Mouse (Mus musculus) CH12.LX (cell line): ENCODE data around the gene Tbr1. TPM values are rescaled to one million over a fixed set of nuclear protein-coding genes. Genes with fewer than 3 reads are reported as not detected.

Experiments
- DNase-seq: peaks from one replicate; pipeline ENCODE4 v3.0.0-alpha.2; 2013; ENCODE audit errors: extremely low read depth
- H3K27ac ChIP-seq: 2 replicates; pipeline ENCODE4 v1.5.1; 2012; ENCODE audit warnings: low read depth, mild to moderate bottlenecking, control low read depth, moderate library complexity; ENCODE audit not compliant: insufficient read depth
- H3K27me3 ChIP-seq: replicated peaks from 2 replicates; pipeline ENCODE3; 2012; ENCODE audit warnings: inconsistent platforms
- H3K36me3 ChIP-seq, 2 experiments: replicated peaks in 1 of 2; 2 replicates each; pipeline versions ENCODE3 to v1.6.1; 2012; ENCODE audit warnings: inconsistent platforms in 1 of 2, low read length in 1 of 2, mild to moderate bottlenecking in 1 of 2, mixed read lengths in 1 of 2, moderate library complexity in 1 of 2; ENCODE audit not compliant: control insufficient read depth in 1 of 2, insufficient read depth in 1 of 2
- H3K4me1 ChIP-seq, 2 experiments: 2 replicates each; pipeline ENCODE4 v1.6.1; 2012; ENCODE audit warnings: inconsistent platforms in 1 of 2, moderate library complexity in 1 of 2; ENCODE audit not compliant: insufficient read depth in 2 of 2, control insufficient read depth in 1 of 2
- H3K4me2 ChIP-seq: 2 replicates; pipeline ENCODE4 v1.6.1; 2012; ENCODE audit warnings: low read depth, mild to moderate bottlenecking, control low read depth; ENCODE audit not compliant: poor library complexity, insufficient read depth, severe bottlenecking
- H3K4me3 ChIP-seq, 3 experiments: fragments of 150-350 bp in 1 of 3; sonication (generic) in 1 of 3; replicated peaks in 1 of 3; 2 replicates each; pipeline versions ENCODE3 to v1.5.1; 2011 to 2012; ENCODE audit warnings: low read depth in 2 of 3, low read length in 2 of 3, mild to moderate bottlenecking in 2 of 3, moderate library complexity in 2 of 3, control low read depth in 1 of 3, improper control_type of control experiment in 1 of 3, inconsistent platforms in 1 of 3, mixed read lengths in 1 of 3; ENCODE audit not compliant: poor library complexity in 1 of 3
- H3K79me2 ChIP-seq: replicated peaks from 2 replicates; pipeline ENCODE4 v1.6.1; 2012; ENCODE audit warnings: mild to moderate bottlenecking, moderate library complexity; ENCODE audit not compliant: control insufficient read depth, poor library complexity, insufficient read depth, severe bottlenecking; ENCODE audit errors: extremely low read depth
- H3K9ac ChIP-seq: 2 replicates; pipeline ENCODE4 v1.6.1; 2012; ENCODE audit warnings: low read depth, mild to moderate bottlenecking, control low read depth, moderate library complexity; ENCODE audit not compliant: insufficient read depth
- H3K9me3 ChIP-seq: replicated peaks from 2 replicates; pipeline ENCODE3; 2012; ENCODE audit warnings: low read length, inconsistent platforms, mixed read lengths
- CHD2 ChIP-seq: IDR thresholded peaks from 2 replicates; pipeline ENCODE4 v1.6.1; 2011; ENCODE audit warnings: low read length, improper control_type of control experiment
- CTCF ChIP-seq, 2 experiments: IDR thresholded peaks in 1 of 2; conservative IDR thresholded peaks in 1 of 2; 2 replicates each; pipeline ENCODE4 v1.5.1; 2011 to 2012; ENCODE audit warnings: low read depth in 2 of 2, low read length in 2 of 2, improper control_type of control experiment in 1 of 2, inconsistent platforms in 1 of 2, mild to moderate bottlenecking in 1 of 2, moderate library complexity in 1 of 2
- E2F4 ChIP-seq: IDR thresholded peaks from 2 replicates; pipeline ENCODE4 v1.6.1; 2011; ENCODE audit warnings: low read depth, low read length, improper control_type of control experiment; ENCODE audit not compliant: insufficient replicate concordance
- JUN ChIP-seq: IDR thresholded peaks from 2 replicates; pipeline ENCODE4 v1.6.1; 2011; ENCODE audit warnings: low read depth, mild to moderate bottlenecking, low read length, improper control_type of control experiment, moderate library complexity; ENCODE audit not compliant: insufficient read depth
- KAT2A ChIP-seq: IDR thresholded peaks from 2 replicates; pipeline ENCODE4 v1.6.1; 2012; ENCODE audit warnings: low read length, improper control_type of control experiment, inconsistent platforms; ENCODE audit not compliant: insufficient replicate concordance
- MAX ChIP-seq: IDR thresholded peaks from 2 replicates; pipeline ENCODE4 v1.6.1; 2011; ENCODE audit warnings: low read length, improper control_type of control experiment
- RCOR1 ChIP-seq: conservative IDR thresholded peaks from 2 replicates; pipeline ENCODE4 v1.6.1; 2012; ENCODE audit warnings: low read depth, mild to moderate bottlenecking, inconsistent platforms, low read length, improper control_type of control experiment
- SMC3 ChIP-seq: IDR thresholded peaks from 2 replicates; pipeline ENCODE4 v1.6.1; 2011; ENCODE audit warnings: low read depth, low read length, improper control_type of control experiment
- TCF12 ChIP-seq: IDR thresholded peaks from 2 replicates; pipeline ENCODE4 v1.6.1; 2014; ENCODE audit warnings: low read depth, mild to moderate bottlenecking, inconsistent platforms, low read length, improper control_type of control experiment
- USF1 ChIP-seq: IDR thresholded peaks from 2 replicates; pipeline ENCODE4 v1.6.1; 2014; ENCODE audit warnings: low read depth, mild to moderate bottlenecking, inconsistent platforms, low read length, improper control_type of control experiment
- ZC3H11A ChIP-seq: IDR thresholded peaks from 2 replicates; pipeline ENCODE4 v1.6.1; 2012; ENCODE audit warnings: low read depth, mild to moderate bottlenecking, inconsistent platforms, low read length, improper control_type of control experiment
- ZNF384 ChIP-seq: IDR thresholded peaks from 2 replicates; pipeline ENCODE4 v1.6.1; 2012; ENCODE audit warnings: low read depth, low read length, improper control_type of control experiment, inconsistent platforms
- dilution Hi-C: fragments of 300-500 bp; cut with MboI; formaldehyde crosslinking; loops from 2 replicates; pipeline ENCODE4 v1.14.3; 2020; ENCODE audit warnings: low sequenced_read_pairs; ENCODE audit not compliant: extremely low pct_unique_long_range_greater_than_20kb, extremely low pct_ligation_motif_present
- in situ Hi-C: fragments of 300-500 bp; cut with MboI; formaldehyde crosslinking; loops from 3 replicates; pipeline ENCODE4 v1.14.3; 2019; ENCODE audit warnings: low sequenced_read_pairs, low pct_ligation_motif_present, low pct_unique_long_range_greater_than_20kb, mixed read lengths
- polyA plus RNA-seq: library from polyadenylated mRNA; unstranded; fragments of >175 nt; gene quantifications from 2 replicates; pipeline ENCODE4 v1.2.1, GENCODE M21; 2012; ENCODE audit warnings: low read depth; ENCODE audit not compliant: insufficient read length
- total RNA-seq, 2 experiments: library from RNA; depleted of rRNA; stranded (reverse); fragments of 300-350 nt in 1 of 2; fragments of >200 nt in 1 of 2; gene quantifications; 2 replicates each; pipeline ENCODE4 v1.2.3; 2012 to 2014

The Tbr1 gene
- total and polyA plus RNA-seq, 3 experiments, result 0.05 to 0.34 (median 0.10) TPM

DNA sequence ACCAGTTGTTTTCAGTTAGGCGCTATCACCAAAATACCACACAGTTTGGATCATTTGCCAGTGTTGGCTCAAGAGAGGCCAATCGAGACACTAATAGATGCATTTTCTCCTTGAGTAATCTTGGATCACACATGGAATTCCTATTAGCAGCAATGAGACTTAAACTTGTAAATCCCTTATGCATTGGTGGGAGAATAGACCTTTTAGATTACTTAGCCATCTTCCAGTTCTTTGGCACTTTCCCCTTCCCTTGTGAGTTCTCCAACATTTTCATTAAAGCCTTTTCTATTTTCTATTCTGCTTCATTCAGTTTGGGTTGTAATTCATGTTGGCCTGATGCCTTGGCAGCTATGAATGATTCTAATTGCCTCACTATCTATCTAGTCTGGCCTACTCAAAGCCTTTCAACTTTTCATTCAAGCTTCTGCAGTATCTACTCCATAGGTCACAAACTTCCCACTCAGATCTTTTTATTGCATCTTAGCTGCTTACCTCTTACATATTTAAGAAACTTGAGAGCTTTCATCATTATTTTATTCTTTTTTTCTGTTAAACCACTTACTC is 34.6 kb downstream of the Tbr1 start:
- Histone ChIP-seq H3K79me2 (no peaks in the 10 kb centered on the region), H3K36me3 (no peaks in the 10 kb centered on the region), H3K27me3 (no peaks in the 10 kb centered on the region), H3K27ac (no peak overlapping the region), H3K9me3 (no peaks in the 10 kb centered on the region), H3K4me3 (no peak overlapping the region), H3K4me1 (no peaks in the 10 kb centered on the region), H3K4me2 (no peak overlapping the region), H3K9ac (no peak overlapping the region)
- TF ChIP-seq CHD2 (no peak), KAT2A (no peak), MAX (no peak), E2F4 (no peak), ZNF384 (no peak), RCOR1 (no peak), TCF12 (no peak), ZC3H11A (no peak), SMC3 (no peak), USF1 (no peak), JUN (no peak), CTCF (conservative IDR thresholded peaks at IDR 0.05 in 1 of 2, IDR thresholded peaks at IDR 0.05 in 1 of 2; ENCODE audit: low read depth in 2 of 2, low read length in 2 of 2) (no peak)
- dilution Hi-C loops (no loop called here), in situ Hi-C loops (no loop called here)
- no peak for DNase-seq

Other genes starting within 250 kb of the Tbr1 start
- 42.3 and 45.7 TPM in 2 replicates for gene Tank, start 224.3 kb upstream of the Tbr1 start, total RNA-seq (2012; rRNA removed)
- gene Tank, start 224.3 kb upstream of the Tbr1 start, total RNA-seq (2014; rRNA removed), result 152 and 180 TPM in 2 replicates
- 66.4 and 68.7 TPM in 2 replicates for gene Tank, start 224.3 kb upstream of the Tbr1 start, polyA plus RNA-seq
- 159 and 197 TPM in 2 replicates for gene Psmd14, start 91.2 kb upstream of the Tbr1 start, total RNA-seq (2012; rRNA removed)
- gene Psmd14, start 91.2 kb upstream of the Tbr1 start, total RNA-seq (2014; rRNA removed), result 418 and 453 TPM in 2 replicates
- 228 and 267 TPM in 2 replicates for gene Psmd14, start 91.2 kb upstream of the Tbr1 start, polyA plus RNA-seq
- not detected in 2 replicates for gene Slc4a10, start 243.5 kb downstream of the Tbr1 start, total RNA-seq (2012; rRNA removed)
- not detected in 2 replicates for gene Slc4a10, start 243.5 kb downstream of the Tbr1 start, total RNA-seq (2014; rRNA removed)
- not detected in 2 replicates for gene Slc4a10, start 243.5 kb downstream of the Tbr1 start, polyA plus RNA-seq